In the genomic region with DNA sequence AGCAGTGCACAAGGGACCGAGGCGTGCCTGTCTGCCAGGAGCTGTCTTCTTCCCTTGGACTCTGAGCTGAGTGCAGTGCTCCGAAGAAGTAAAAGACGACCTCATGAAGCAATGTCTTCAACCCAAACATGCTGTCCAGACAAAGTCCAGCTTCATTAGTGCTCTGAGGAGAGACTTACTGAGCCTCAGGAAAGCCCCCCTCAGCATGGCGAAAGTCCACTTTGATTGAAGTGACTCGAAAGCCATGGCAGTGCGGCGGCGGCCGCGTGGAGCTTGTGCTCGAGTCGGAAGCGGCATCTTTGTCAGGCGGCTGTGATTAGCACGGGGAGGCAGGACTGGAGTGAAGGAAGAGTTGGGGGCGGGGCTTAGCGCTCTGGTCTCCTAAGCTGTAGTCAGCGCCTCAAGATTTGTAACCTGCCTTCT, we compare ENCODE assay signal across 8 mouse cellular contexts.
DNase-seq lines count a peak whose midpoint lies in the region; ATAC-seq and TF ChIP-seq lines count a peak whose summit lies in the region.

No protein-coding gene starts in this region.

- peak overlapping the region; percentile 60 for H3K4me2 ChIP-seq in forebrain, embryonic 15.5 days (replicated peaks)
- peak overlapping the region; percentile 58 for H3K4me2 ChIP-seq in midbrain, embryonic 14.5 days (ENCODE audit: low read length)

- peak overlapping the region; percentile 49 for H3K9ac ChIP-seq in forebrain, embryonic 15.5 days (replicated peaks)
- peak overlapping the region; percentile 37 for H3K9ac ChIP-seq in liver, adult 2 months (ENCODE audit: low read depth, low read length)
- peak overlapping the region; percentile 45; the same call in 1 of the 2 replicates for H3K9ac ChIP-seq in midbrain, embryonic 14.5 days (replicated peaks; ENCODE audit: low read length)

- peaks cover 15% of the 10 kb centered on the region for H3K4me1 ChIP-seq in forebrain, embryonic 15.5 days
- no peaks in the 10 kb centered on the region for H3K4me1 ChIP-seq in liver, adult 2 months (ENCODE audit: control insufficient read depth, insufficient read depth, low read length)
- peaks cover 16% of the 10 kb centered on the region for H3K4me1 ChIP-seq in midbrain, embryonic 14.5 days (ENCODE audit: control insufficient read depth, insufficient read depth, low read length)

- DNase-seq in cerebellum, postnatal 25 days = peak; percentile 20 to 55
- DNase-seq in cerebellum, adult 9-11 months = no peak
- peak; percentile 79 for DNase-seq in induced T-regulatory cell, adult 2 months (ENCODE audit: low read depth)
- DNase-seq in liver, adult 2 months (ENCODE audit: extremely low read depth, low read depth, low spot score) = no peak
- peak; percentile 87 for DNase-seq in midbrain, embryonic 14.5 days
- DNase-seq in thymus, postnatal 14 days = peak; percentile 50

- no peak for TF ChIP-seq CTCF in liver, adult 2 months (IDR thresholded peaks at IDR 0.05; ENCODE audit: low read depth, low read length)

- no peaks in the 10 kb centered on the region for H3K9me3 ChIP-seq in forebrain, embryonic 15.5 days
- H3K9me3 ChIP-seq in midbrain, embryonic 14.5 days (ENCODE audit: control insufficient read depth, low read length) = no peaks in the 10 kb centered on the region

- no peak overlapping the region for H3K27ac ChIP-seq in forebrain, embryonic 15.5 days (replicated peaks)
- no peak overlapping the region for H3K27ac ChIP-seq in liver, adult 2 months (replicated peaks; ENCODE audit: insufficient read depth, low read depth, low read length)
- H3K27ac ChIP-seq in midbrain, embryonic 14.5 days (replicated peaks; ENCODE audit: low read depth, low read length) = 0 out of 2 replicates have a peak overlapping the region, but pooled peaks have one; percentile 32

- H3K27me3 ChIP-seq in forebrain, embryonic 15.5 days = no peaks in the 10 kb centered on the region
- H3K27me3 ChIP-seq in liver, adult 2 months (ENCODE audit: control insufficient read depth, insufficient read depth, low read length) = no peaks in the 10 kb centered on the region
- H3K27me3 ChIP-seq in midbrain, embryonic 14.5 days (ENCODE audit: control insufficient read depth, insufficient read depth, low read length) = no peaks in the 10 kb centered on the region

- TF ChIP-seq POLR2A in liver, adult 2 months (IDR thresholded peaks at IDR 0.05; ENCODE audit: extremely low read depth, insufficient read depth, low read length) = no peak

- 4% methylated on average over 19 of the region's 19 CpGs for WGBS in forebrain, embryonic 15.5 days
- 10% methylated on average over 19 of the region's 19 CpGs for WGBS in liver, adult 2 months
- WGBS in midbrain, embryonic 14.5 days = 5% methylated on average over 19 of the region's 19 CpGs

- no peaks in the 10 kb centered on the region for H3K79me2 ChIP-seq in liver, adult 2 months (ENCODE audit: control insufficient read depth, insufficient read depth, low read length)

- peak; percentile 38 for ATAC-seq in activated CD4-positive, CD25-positive, alpha-beta regulatory T cell, adult 4 months
- peak; percentile 68 for ATAC-seq in forebrain, embryonic 15.5 days (replicated peaks)
- peak; percentile 57; the same call in 1 of the 2 replicates for ATAC-seq in midbrain, embryonic 14.5 days (ENCODE audit: low FRiP score, low TSS enrichment)

- H3K36me3 ChIP-seq in forebrain, embryonic 15.5 days = no peaks in the 10 kb centered on the region
- no peaks in the 10 kb centered on the region for H3K36me3 ChIP-seq in liver, adult 2 months (ENCODE audit: control insufficient read depth, insufficient read depth, low read length)
- H3K36me3 ChIP-seq in midbrain, embryonic 14.5 days (ENCODE audit: control insufficient read depth, insufficient read depth, low read length) = no peaks in the 10 kb centered on the region

- peak overlapping the region; percentile 40 for H3K4me3 ChIP-seq in forebrain, embryonic 15.5 days
- peak overlapping the region; percentile 22 for H3K4me3 ChIP-seq in liver, adult 2 months (ENCODE audit: insufficient read depth, low read depth, low read length)
- peak overlapping the region; percentile 33 for H3K4me3 ChIP-seq in midbrain, embryonic 14.5 days (replicated peaks; ENCODE audit: low read depth, low read length)

Comparison
In these comparisons a context has a peak if more than half of its experiments do, and no peak if none do; other contexts are left out.
1. DNase-seq: peak in cerebellum, postnatal 25 days (2 of 2), induced T-regulatory cell, adult 2 months (single experiment), midbrain, embryonic 14.5 days (single experiment) and thymus, postnatal 14 days (single experiment); none in cerebellum, adult 9-11 months (single experiment) and liver, adult 2 months (single experiment).
2. Peak in every context shown above with its lines, with median percentiles within 50 percentile points of each other: ATAC-seq, H3K4me3 ChIP-seq and H3K9ac ChIP-seq.